Mouse (Mus musculus) activated CD4-positive, CD25-positive, alpha-beta regulatory T cell, adult 4 months (primary cell): Measurements from ENCODE around the gene Tm9sf1. TPM values are rescaled to one million over a fixed set of nuclear protein-coding genes. Genes with fewer than 3 reads are reported as not detected.

Experiments used
- ATAC-seq: one replicate; pipeline ENCODE4 v1.8.0; 2017
- polyA plus RNA-seq, 2 experiments: library from polyadenylated mRNA; unstranded; fragments of 100-300 nt; shearing (Covaris generic); gene quantifications; one replicate each; pipeline ENCODE4 v1.2.1; 2017

Gene Tm9sf1
- polyA plus RNA-seq, 2 experiments from 2014 or later, result 38.8 to 49.2 TPM

GRCm38 (mm10) chr14:55634874-55635522, 8.6 kb downstream of the Tm9sf1 start:
- ATAC-seq, result no peak

DNA sequence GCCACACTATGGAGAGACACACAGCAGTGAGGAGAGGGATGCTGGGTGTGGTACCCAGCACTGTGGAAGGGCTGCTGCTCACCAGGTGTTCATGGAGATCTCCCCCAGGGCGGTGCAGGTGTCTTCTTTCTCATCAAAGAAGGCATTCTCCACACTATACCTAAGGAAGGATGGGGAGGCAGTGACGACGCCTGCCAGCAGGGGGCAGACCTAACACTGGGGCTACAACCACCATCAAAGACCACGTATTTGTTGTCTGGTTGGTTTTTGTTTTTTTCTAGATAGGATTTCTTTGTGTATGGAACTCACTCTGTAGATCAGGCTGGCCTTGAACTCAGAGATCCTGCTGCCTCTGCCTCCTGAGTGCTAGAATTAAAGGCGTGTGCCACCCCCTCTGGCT, 14.3 kb downstream of the Tm9sf1 start:
- peak; percentile 72 for ATAC-seq

DNA sequence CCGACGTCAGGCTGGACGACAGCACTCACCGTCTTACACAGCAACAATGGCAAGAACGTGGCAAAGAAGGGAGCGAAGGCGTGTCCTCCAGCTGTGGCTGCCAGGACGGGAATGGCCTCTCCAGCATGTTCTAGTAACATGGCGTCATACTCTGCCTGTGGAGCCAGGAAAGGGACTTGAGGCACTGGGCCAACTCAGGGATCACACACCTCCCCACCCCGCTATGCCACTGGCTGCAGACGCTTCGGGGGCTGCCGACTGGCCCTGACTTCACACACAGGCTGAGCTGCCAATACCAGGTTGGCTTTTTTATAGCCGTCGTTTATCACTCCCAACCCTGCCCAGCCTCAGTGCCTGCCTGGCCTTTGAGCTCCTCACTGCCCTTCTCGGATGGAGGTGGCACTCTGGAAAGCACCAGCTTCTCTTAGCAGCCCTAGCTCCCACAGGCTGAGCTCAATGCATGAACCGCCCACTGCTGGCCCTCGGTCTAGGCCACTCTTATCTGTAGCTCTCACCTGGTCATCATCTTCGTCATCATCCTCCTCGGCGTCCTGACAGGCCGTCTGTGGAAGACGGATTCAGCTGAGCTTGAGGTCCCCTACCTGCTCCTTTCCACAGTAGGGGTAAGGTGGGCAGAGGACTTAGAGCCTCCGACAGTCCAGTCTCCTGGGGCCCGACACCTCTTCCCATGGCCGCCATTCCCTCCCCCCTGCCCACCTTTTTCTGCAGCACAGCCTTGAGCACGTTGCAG, 15.4 kb downstream of the Tm9sf1 start:
- no peak for ATAC-seq

DNA sequence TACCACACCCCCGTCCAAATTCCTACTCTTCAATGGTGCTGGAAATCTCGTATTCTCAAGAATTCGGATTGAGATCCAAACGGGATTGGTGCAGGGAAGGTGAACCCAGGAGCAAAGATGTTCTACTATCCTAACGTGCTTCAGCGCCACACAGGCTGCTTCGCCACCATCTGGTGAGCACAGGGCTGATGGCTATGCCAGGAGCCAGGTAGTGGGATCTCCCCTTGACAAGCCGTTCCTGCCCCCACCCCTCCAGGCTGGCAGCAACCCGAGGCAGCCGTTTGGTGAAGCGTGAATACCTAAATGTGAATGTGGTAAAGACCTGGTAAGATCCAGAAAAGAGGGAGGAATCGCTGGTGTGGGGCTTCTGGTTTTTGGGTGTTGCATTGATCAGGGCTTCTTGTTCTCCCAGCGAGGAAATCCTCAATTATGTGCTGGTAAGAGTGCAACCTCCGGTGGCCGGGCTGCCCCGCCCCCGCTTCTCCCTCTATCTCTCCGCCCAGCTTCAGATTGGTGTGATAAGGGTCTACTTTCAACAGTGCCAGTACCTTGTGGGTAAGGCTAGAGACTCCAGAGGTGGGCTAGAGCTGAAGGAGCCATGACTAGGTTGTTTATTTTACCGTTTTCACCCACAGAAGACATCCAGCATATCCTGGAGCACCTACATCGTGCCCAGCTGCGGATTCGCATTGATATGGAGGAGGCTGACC, 25.0 kb downstream of the Tm9sf1 start:
- ATAC-seq, result no peak

DNA sequence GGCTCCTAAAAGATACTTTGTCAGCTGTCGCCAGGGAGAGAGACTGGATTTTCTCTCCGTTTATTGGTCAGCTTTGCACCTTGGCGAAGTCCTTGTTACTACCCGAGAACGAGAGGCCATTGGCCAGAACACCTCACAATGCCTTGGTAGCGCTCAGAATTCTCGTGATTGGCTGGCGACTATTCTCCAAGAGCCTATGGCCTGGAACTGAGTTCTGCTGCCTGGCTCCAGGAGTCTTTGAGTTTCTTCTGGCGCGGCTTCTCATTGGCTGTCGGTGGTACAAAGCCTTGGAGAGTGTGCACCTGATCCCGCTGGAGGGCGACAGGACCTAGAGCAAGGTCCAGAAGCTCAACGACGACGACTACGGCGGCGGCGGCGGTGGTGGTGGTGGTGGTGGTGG, 25.8 kb downstream of the Tm9sf1 start, which contains the start of gene Rec8:
Gene Rec8, plus strand, starts transcription at position 216 of the 400 bp plus-strand sequence.
- peak; percentile 36 for ATAC-seq

GRCm38 (mm10) chr14:55616844-55617243, 26.8 kb downstream of the Tm9sf1 start:
- ATAC-seq, result no peak

GRCm38 (mm10) chr14:55615876-55616275, 27.7 kb downstream of the Tm9sf1 start:
- no peak for ATAC-seq

DNA sequence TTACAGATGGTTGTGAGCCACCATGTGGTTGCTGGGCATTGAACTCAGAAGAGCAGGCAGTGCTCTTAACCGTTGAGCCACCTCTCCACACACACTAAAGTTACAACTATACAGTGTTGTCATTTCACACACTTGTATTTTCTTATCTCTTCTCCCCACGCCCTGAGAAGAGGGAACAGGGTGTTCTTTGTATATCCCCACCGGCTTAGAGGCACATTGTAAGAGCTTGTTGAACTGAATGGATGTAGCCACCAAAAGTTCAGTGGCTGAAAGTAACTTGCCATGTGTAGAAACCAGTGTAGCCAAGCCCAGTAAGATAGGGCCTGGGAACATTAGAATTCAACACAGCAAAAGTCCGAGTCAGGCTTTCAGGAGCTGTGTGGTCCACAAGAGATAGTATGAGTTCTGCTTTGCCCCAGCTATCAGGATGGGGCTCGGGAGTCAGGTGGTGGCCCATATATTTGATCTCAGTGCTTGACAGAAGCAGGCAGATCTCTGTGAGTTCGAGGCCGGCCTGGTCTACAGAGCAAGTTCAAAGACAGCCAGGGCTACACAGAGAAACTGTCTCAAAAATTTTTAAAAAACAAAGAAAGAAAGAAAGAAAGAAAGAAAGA, 28.9 kb downstream of the Tm9sf1 start:
- no peak for ATAC-seq

DNA sequence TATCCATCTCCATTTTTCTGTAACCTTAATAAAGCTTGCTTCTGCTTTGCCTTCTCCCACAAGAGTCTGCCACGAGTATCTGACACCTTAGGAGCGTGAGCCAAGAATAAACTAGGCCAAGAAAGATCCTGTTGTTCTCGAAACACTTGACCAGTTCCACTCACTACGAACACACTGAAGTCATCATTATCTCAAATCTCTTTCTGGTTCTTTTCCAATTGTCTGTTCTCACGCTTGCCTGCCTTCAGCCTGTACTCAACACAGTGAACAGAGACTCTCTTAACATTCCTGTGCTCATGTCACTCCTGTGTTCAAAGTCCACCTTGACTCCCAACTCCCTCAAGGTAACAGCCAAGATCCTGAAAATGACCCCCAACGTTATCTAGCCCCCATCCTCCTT, 30.3 kb downstream of the Tm9sf1 start:
- ATAC-seq, result no peak

DNA sequence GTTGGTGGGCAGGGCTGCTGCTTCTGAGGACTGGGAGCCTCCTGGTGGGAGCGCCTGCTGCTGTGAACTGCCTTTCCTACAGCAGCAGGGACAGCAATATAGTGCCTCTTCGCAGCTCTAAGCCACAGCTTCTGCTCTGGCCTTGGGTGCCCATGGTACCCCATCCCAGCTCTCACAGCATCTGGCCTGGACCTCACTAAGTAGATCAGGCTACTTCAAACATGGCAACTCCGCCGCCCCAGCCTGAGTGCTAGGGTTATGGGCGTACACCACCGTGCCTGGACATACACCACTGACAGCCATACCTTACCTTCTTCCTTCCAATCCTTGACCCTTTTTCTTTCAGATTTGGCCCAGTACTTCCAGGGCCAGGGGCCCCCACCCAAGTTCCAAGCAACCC, 35.3 kb downstream of the Tm9sf1 start:
- ATAC-seq, result no peak

- no peak for ATAC-seq
These were observed 37.7 kb downstream of the Tm9sf1 start for GRCm38 (mm10) chr14:55605743-55606459.

DNA sequence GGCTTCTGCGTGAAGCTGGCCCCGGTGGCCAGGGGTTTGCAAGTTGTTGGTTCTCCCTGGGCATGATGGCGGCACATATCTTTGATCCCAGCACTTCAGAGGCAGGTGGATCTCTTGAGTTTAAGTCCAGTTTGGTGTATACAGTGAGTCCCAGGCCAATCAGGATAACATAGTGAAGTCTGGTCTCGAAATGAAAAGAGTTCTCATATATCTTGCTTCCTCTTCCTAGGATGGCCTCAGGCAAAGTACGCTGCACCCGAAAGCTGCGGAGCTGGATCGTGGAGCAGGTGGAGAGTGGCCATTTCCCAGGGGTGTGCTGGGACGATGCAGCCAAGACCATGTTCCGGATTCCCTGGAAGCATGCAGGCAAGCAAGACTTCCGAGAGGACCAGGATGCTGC, 38.8 kb downstream of the Tm9sf1 start:
- no peak for ATAC-seq

DNA sequence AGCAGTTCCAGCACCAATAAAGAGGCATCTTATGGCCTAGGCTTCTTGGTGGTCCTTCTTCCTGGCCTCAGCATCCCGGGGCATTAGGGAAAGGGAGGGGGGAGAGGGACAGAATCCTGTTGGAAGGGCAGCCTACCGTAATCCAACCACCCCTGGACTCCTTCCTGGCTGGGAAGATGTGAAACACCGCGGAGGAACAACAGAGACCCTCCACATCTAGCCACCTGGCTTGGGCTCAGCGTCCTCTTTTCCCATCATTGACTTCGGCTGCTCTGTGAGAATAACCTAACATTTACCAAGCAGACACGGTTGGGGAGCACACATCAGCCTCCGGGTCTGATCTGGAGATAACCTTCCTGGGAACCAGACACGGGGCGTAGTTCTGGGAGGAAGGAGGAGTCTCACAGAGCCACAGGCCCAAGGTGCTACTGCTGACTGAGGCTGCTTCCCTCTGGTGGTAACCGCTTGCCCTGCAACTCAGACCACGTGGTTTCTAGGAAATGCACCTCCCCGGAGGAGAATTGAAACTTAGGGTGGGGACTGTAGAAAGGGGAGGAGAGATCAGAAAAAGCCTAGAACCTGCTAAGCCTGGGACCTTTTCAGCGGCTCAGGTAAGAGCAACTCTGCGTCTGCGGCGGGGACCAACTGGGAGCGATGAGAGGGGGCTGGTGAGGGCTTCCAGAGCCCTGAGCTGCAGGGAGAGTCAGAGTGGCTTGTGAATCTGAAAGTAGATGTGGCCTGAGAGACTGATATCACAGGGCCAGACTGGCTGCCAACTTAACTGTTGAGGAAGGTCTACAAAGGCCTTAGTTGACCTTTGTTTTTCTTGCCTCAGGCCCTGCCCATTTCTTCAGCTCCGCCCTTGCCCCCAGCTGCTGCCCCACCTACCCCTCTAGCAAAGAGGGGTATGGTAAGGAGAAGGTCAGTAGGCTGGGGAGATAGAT, 39.7 kb downstream of the Tm9sf1 start:
- ATAC-seq, result peak; percentile 90

DNA sequence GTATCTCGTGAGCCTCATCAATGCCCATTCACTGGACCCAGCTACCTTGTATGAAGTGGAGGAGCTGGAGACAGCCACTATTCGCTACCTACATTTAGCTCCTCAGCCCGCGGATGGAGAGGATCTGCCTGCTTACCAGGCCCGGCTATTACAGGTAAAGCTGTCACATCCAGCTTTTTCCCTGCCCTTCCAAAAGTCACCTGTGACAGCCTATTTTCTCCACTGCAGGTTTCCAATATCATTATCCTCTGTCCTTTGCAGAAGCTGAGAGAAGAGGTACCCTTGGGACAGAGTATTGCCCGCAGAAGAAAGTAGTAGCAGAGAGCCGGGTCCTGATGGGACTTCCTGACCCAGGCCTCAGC, 40.4 kb downstream of the Tm9sf1 start, which contains the start of gene Irf9:
Gene Irf9, plus strand, starts transcription at position 301 of the 362 bp plus-strand sequence.
- ATAC-seq, result no peak

DNA sequence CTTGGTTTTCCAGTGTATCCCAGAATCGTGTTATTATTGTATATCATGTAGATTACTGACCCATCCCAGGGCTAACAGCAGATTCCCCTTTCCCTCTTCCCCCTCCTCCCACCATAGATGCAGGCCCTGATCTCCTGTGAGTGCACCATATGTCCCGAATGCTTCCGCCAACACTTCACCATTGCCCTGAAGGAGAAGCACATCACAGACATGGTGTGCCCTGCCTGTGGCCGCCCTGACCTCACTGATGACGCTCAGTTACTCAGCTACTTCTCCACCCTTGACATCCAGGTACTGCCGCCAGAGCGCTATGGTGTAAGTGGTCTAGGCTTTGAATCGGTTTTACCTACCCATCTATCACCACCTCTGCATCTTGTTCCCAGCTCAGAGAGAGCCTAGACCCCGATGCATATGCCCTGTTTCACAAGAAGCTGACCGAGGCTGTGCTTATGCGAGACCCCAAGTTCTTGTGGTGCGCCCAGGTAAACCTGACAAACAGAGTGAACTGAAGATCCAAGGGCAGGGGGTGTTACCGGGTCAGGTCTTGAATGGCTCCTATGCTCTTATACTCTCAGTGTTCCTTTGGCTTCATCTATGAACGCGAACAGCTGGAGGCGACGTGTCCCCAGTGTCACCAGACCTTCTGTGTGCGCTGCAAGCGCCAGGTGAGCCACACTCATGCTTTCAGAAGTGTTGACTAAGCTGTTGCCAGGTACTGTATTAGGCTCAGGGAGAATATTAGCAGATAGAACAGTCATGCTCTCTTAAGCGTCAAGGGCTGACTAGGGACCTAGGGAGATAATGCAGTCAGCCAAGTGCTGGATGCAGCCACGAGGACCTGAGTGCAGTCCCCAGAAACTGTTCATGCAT, 44.9 kb downstream of the Tm9sf1 start:
- ATAC-seq, result no peak

DNA sequence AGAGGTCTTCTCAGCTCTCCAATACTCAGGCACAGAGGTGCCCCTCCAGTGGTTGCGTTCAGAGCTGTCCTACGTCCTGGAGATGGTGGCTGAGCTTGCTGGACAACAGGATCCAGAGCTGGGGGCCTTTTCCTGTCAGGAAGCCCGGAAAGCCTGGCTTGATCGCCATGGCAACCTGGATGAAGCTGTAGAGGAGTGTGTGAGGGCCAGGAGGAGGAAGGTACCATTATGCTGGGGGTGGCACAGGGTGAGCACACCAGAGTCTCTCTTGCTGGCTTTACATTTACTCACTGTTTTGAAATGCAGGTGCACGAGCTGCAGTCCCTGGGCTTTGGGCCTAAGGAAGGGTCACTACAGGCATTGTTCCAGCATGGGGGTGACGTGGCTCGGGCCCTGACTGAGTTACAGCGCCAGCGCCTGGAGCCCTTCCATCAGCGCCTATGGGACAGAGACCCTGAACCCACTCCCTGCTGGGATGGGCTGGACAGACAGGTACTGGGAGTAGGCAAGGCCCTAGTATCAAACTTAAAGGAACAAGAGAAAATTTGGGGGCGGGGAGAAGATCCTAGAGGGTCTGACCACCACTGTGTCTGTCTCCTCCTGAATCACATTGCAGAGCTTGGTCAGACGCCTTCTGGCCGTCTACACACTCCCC, 47.4 kb downstream of the Tm9sf1 start:
- no peak for ATAC-seq

DNA sequence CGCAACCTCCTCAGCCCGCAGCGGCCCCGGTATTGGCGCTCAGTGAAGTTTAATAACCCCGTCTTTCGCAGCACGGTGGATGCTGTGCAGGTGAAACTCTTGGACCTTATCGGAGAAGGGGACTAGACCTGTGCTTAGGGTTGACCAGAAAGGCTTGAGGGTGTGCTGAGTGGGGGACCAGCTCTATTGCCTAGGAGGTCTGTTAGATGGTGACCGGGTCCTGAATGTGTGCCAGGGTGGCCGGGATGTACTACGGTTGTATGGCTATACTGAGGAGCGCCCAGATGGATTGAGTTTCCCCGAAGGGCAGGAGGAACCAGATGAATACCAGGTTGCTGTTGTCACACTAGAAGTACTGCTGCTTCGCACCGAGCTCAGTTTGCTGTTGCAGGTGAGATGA, 51.4 kb downstream of the Tm9sf1 start:
- no peak for ATAC-seq

GRCm38 (mm10) chr14:55591331-55591891, 52.2 kb downstream of the Tm9sf1 start, which contains the start of gene Rnf31:
Gene Rnf31, plus strand, starts transcription at chr14:55591708.
- ATAC-seq, result peak; percentile 70

DNA sequence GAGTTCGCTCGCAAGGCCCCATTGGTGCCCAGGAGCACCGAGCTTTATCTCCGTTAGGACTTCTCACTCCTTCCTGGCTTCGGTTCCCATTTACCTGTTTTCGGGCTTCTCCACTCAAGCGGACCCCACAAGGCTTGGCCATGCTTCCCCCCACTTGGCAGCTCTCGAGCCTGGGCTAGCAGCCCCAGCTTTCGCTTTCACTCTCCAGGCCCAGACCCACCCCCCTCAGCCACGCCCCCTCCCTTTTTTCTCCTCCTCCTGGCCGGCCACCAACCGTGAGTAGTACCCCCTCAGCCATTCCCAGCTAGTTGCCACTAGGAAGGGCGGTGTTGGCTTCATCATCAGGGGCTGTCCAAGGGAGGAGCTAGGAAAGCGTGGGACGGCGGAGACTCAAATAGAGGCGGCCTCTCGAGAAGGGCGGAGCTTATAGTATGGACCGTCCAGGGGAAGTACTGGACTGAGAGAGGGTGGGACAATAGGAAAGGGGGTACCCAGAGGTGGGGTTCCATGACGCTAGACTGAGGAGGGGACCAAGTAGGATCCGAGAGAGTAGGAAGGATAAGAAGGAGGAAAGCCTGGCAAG, 52.8 kb downstream of the Tm9sf1 start, which contains the start of gene Psme2:
Gene Psme2, minus strand, starts transcription at position 366 of the 583 bp plus-strand sequence.
- ATAC-seq, result peak; percentile 55
